Mouse (Mus musculus) midbrain, postnatal 0 days (tissue): ENCODE measurements at regions not wholly inside any gene's neighbourhood (a gene's known extent, or its start where the extent isn't known, plus 50 kb on each side); places are given as distances from the start of the nearest gene placed in this dataset.

ENCODE experiments used
- ATAC-seq: fragments of 200-750 bp; cut with Nextera tagmentation; 2 replicates; pipeline ENCODE4 v1.8.0; 2017; ENCODE audit warnings: moderate number of reproducible peaks, mild to moderate bottlenecking, moderate TSS enrichment, moderate library complexity; ENCODE audit not compliant: low FRiP score
- DNase-seq: peaks from one replicate; pipeline ENCODE4 v3.0.0-alpha.2; 2015; ENCODE audit warnings: low spot score
- H3K27ac ChIP-seq: fragments of 300-500 bp; sonication (generic); 2 replicates; pipeline ENCODE4 v1.5.1; 2014; ENCODE audit warnings: low read depth, mild to moderate bottlenecking, low read length, mixed read lengths
- H3K27me3 ChIP-seq: fragments of 300-500 bp; sonication (generic); 2 replicates; pipeline ENCODE4 v1.6.1; 2014; ENCODE audit warnings: low read length, control low read depth, mixed read lengths; ENCODE audit not compliant: insufficient read depth
- H3K36me3 ChIP-seq: fragments of 300-500 bp; sonication (generic); 2 replicates; pipeline ENCODE4 v1.6.1; 2014; ENCODE audit warnings: low read length, control low read depth, mixed read lengths; ENCODE audit not compliant: insufficient read depth
- H3K4me1 ChIP-seq: fragments of 300-500 bp; sonication (generic); 2 replicates; pipeline ENCODE4 v1.6.1; 2014; ENCODE audit warnings: mild to moderate bottlenecking, control low read depth, antibody characterized with exemption, low read length, mixed read lengths; ENCODE audit not compliant: insufficient read depth
- H3K4me2 ChIP-seq: fragments of 300-500 bp; sonication (generic); 2 replicates; pipeline ENCODE4 v1.6.1; 2014; ENCODE audit warnings: low read depth, mild to moderate bottlenecking, low read length, mixed read lengths; ENCODE audit not compliant: poor library complexity, severe bottlenecking
- H3K4me3 ChIP-seq: fragments of 300-500 bp; sonication (generic); 2 replicates; pipeline ENCODE4 v1.5.1; 2014; ENCODE audit warnings: low read depth, mild to moderate bottlenecking, low read length, moderate library complexity
- H3K9ac ChIP-seq: fragments of 300-500 bp; sonication (generic); replicated peaks from 2 replicates; pipeline ENCODE4 v1.6.1; 2014; ENCODE audit warnings: mild to moderate bottlenecking, low read length, moderate library complexity, mixed read lengths; ENCODE audit not compliant: poor library complexity, severe bottlenecking
- H3K9me3 ChIP-seq: fragments of 300-500 bp; sonication (generic); 2 replicates; pipeline ENCODE4 v1.6.1; 2016; ENCODE audit warnings: low read length, control low read depth
- CTCF ChIP-seq: IDR thresholded peaks from 2 replicates; pipeline ENCODE4 v1.5.1; 2016; ENCODE audit warnings: antibody characterized with exemption, mild to moderate bottlenecking
- WGBS: fragments of 180-500 bp; shearing (Covaris S2); extraction: QIAGEN DNeasy Blood & Tissue Kit; methylation state at CpG from one replicate; pipeline ENCODE4 v1.1.7; 2014; 5-methylcytosine and 5-hydroxymethylcytosine counted together

- Histone ChIP-seq H3K4me1 (peaks cover 3% of the 10 kb centered on the region; the same call in 1 of the 2 replicates), H3K9ac (no peak overlapping the region), H3K4me2 (no peak overlapping the region), H3K9me3 (0 out of 2 replicates have a peak, but pooled peaks cover 5% of the 10 kb centered on the region), H3K36me3 (no peaks in the 10 kb centered on the region), H3K27me3 (no peaks in the 10 kb centered on the region), H3K4me3 (no peak overlapping the region), H3K27ac (no peak overlapping the region)
- DNase-seq (no peak), ATAC-seq (no peak)
- WGBS = 75% methylated on average over 2 of the region's 2 CpGs
- TF ChIP-seq CTCF = no peak
Observed at GRCm38 (mm10) chr4:10117964-10118363, 756.3 kb upstream of the 2610301B20Rik start.

DNA sequence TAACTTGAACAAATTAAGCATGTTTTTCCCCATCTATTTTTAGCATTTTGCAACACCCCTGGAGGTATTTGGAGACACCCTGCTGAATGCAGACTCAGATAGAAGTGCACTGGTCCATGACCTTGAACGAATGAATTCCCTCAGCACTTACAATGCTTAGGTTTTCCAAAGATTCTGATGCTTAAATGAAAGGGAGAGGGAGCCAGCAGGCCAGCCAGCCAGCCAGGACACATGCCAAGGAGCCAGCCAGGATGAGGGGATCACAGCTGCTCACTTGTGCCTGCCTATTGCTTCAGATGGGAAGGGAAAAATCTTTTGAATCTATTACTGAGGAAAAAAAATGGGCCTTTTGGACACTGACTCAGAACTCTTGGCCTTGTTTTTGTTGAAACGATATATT is 750.0 kb upstream of the 2610301B20Rik start:
- ATAC-seq (no peak), DNase-seq (peak; percentile 53)
- no peaks in the 10 kb centered on the region for H3K36me3 ChIP-seq
- no peak overlapping the region for H3K4me3 ChIP-seq
- no peak overlapping the region for H3K27ac ChIP-seq
- 44% methylated on average over 2 of the region's 2 CpGs for WGBS
- no peak overlapping the region for H3K4me2 ChIP-seq
- no peak overlapping the region for H3K9ac ChIP-seq
- H3K27me3 ChIP-seq = no peaks in the 10 kb centered on the region
- H3K4me1 ChIP-seq = no peaks in the 10 kb centered on the region
- no peak for TF ChIP-seq CTCF
- H3K9me3 ChIP-seq = 0 out of 2 replicates have a peak, but pooled peaks cover 5% of the 10 kb centered on the region

- WGBS = 85% methylated on average over 6 of the region's 6 CpGs
- DNase-seq (no peak), ATAC-seq (no peak)
- H3K9me3 ChIP-seq = no peaks in the 10 kb centered on the region
- H3K27ac ChIP-seq = no peak overlapping the region
- no peak overlapping the region for H3K4me2 ChIP-seq
- TF ChIP-seq CTCF = no peak
- H3K4me3 ChIP-seq = no peak overlapping the region
- H3K9ac ChIP-seq = no peak overlapping the region
- H3K4me1 ChIP-seq = no peaks in the 10 kb centered on the region
- H3K36me3 ChIP-seq = no peaks in the 10 kb centered on the region
- no peaks in the 10 kb centered on the region for H3K27me3 ChIP-seq
Observed at GRCm38 (mm10) chr4:10141238-10141934, 732.9 kb upstream of the 2610301B20Rik start.

- H3K4me3 ChIP-seq = no peak overlapping the region
- ATAC-seq (no peak), DNase-seq (no peak)
- no peaks in the 10 kb centered on the region for H3K4me1 ChIP-seq
- no peak for TF ChIP-seq CTCF
- H3K27me3 ChIP-seq = no peaks in the 10 kb centered on the region
- 75% methylated on average over 2 of the region's 2 CpGs for WGBS
- H3K4me2 ChIP-seq = no peak overlapping the region
- no peaks in the 10 kb centered on the region for H3K9me3 ChIP-seq
- H3K36me3 ChIP-seq = no peaks in the 10 kb centered on the region
- H3K27ac ChIP-seq = no peak overlapping the region
- no peak overlapping the region for H3K9ac ChIP-seq
Observed at GRCm38 (mm10) chr4:10149911-10150310, 724.4 kb upstream of the 2610301B20Rik start.

- Histone ChIP-seq H3K4me3 (no peak overlapping the region), H3K36me3 (no peaks in the 10 kb centered on the region), H3K27ac (no peak overlapping the region), H3K9me3 (no peaks in the 10 kb centered on the region), H3K4me2 (no peak overlapping the region), H3K9ac (no peak overlapping the region), H3K27me3 (no peaks in the 10 kb centered on the region), H3K4me1 (no peaks in the 10 kb centered on the region)
- 18% methylated on average over 2 of the region's 2 CpGs for WGBS
- TF ChIP-seq CTCF = peak; percentile 60
- DNase-seq (peak; percentile 32), ATAC-seq (no peak)
Observed at GRCm38 (mm10) chr4:10150501-10150900, 723.8 kb upstream of the 2610301B20Rik start.

DNA sequence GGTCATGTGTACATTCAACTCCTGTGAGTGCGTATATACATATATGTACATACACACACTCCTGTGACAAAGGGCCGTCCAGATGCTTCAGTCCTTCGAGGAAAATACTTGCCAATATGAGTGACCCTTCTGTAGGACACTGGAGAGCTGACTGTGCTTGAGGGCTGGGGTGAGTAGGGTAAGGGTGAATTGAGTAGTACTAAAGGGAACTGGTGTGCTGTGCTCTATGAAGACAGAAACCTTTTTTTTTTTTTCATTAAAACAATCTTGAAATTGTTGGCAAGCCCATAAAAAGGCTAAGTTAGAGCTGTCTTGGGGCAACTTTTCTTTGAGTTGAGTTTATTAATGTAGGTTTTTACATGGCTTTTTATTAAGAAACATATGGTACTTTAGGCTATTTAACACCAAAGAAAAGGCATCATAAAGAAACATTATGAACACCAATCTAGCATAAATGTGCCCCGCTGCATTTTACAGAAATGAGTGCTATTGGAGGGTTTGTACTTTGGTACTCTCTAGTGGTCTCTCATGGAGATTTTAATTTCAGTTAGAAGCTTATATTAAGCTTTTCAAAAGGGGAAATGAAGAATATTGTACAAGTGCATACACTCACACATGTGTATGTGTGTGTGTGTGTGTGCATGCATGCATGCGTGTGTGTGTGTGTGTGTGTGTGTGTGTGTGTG is 718.5 kb upstream of the 2610301B20Rik start:
- H3K4me3 ChIP-seq = no peak overlapping the region
- H3K36me3 ChIP-seq = no peaks in the 10 kb centered on the region
- H3K9me3 ChIP-seq = no peaks in the 10 kb centered on the region
- DNase-seq (no peak), ATAC-seq (no peak)
- H3K4me2 ChIP-seq = no peak overlapping the region
- no peak overlapping the region for H3K9ac ChIP-seq
- no peaks in the 10 kb centered on the region for H3K27me3 ChIP-seq
- no peaks in the 10 kb centered on the region for H3K4me1 ChIP-seq
- no peak for TF ChIP-seq CTCF
- WGBS = 86% methylated on average over 5 of the region's 5 CpGs
- H3K27ac ChIP-seq = no peak overlapping the region
